Mouse (Mus musculus) neural tube, embryonic 15.5 days (tissue): ENCODE results near the gene Nr2c1. TPM values are rescaled to one million over a fixed set of nuclear protein-coding genes. Genes with fewer than 3 reads are reported as not detected.
A peak's percentile ranks its signal among the peaks of the same experiment; 100 is the strongest.

Experiments
- ATAC-seq: fragments of 200-750 bp; cut with Nextera tagmentation; 2 replicates; pipeline ENCODE4 v1.8.0; 2017; ENCODE audit warnings: mild to moderate bottlenecking, moderate TSS enrichment, moderate library complexity; ENCODE audit not compliant: low FRiP score
- H3K27ac ChIP-seq: fragments of 300-500 bp; sonication (generic); replicated peaks from 2 replicates; pipeline ENCODE4 v1.5.1; 2015; ENCODE audit warnings: mild to moderate bottlenecking, inconsistent platforms
- H3K27me3 ChIP-seq: fragments of 300-500 bp; sonication (generic); replicated peaks from 2 replicates; pipeline ENCODE4 v1.6.1; 2015; ENCODE audit warnings: inconsistent platforms
- H3K36me3 ChIP-seq: fragments of 300-500 bp; sonication (generic); 2 replicates; pipeline ENCODE4 v1.6.1; 2015; ENCODE audit warnings: inconsistent platforms
- H3K4me1 ChIP-seq: fragments of 300-500 bp; sonication (generic); 2 replicates; pipeline ENCODE4 v1.6.1; 2015; ENCODE audit warnings: inconsistent platforms
- H3K4me2 ChIP-seq: fragments of 300-500 bp; sonication (generic); 2 replicates; pipeline ENCODE4 v1.6.1; 2015; ENCODE audit warnings: inconsistent platforms, mild to moderate bottlenecking, moderate library complexity
- H3K4me3 ChIP-seq: fragments of 300-500 bp; sonication (generic); replicated peaks from 2 replicates; pipeline ENCODE4 v1.5.1; 2015; ENCODE audit warnings: mild to moderate bottlenecking, inconsistent platforms
- H3K9ac ChIP-seq: fragments of 300-500 bp; sonication (generic); replicated peaks from 2 replicates; pipeline ENCODE4 v1.6.1; 2015; ENCODE audit warnings: mild to moderate bottlenecking, inconsistent platforms
- H3K9me3 ChIP-seq: fragments of 300-500 bp; sonication (generic); replicated peaks from 2 replicates; pipeline ENCODE4 v1.6.1; 2016; ENCODE audit warnings: inconsistent platforms
- WGBS: fragments of 180-500 bp; shearing (Covaris S2); methylation state at CpG from one replicate; pipeline ENCODE4 v1.1.7; 2015; ENCODE audit warnings: mixed read lengths; 5-methylcytosine and 5-hydroxymethylcytosine counted together
- polyA plus RNA-seq: library from polyadenylated mRNA; unstranded; fragments of >200 nt; fragmentation: Nextera tagmentation; extraction: Ambion mirVana; gene quantifications from 2 replicates; pipeline ENCODE4 v1.2.1, GENCODE M21; 2015

The Nr2c1 gene
- polyA plus RNA-seq, 1 experiment from 2014 or later: 6.6 TPM

- no peak overlapping the region for H3K9ac ChIP-seq
- 10% methylated on average over 19 of the region's 19 CpGs for WGBS
- no peaks in the 10 kb centered on the region for H3K27me3 ChIP-seq
These were observed 82.6 kb downstream of the Nr2c1 start for GRCm38 (mm10) chr10:94230172-94230981.

GRCm38 (mm10) chr10:94231025-94231424 lies 83.2 kb downstream of the Nr2c1 start:
- Histone ChIP-seq H3K27me3 (no peaks in the 10 kb centered on the region), H3K9ac (no peak overlapping the region), H3K4me1 (peaks cover 24% of the 10 kb centered on the region), H3K4me3 (no peak overlapping the region), H3K36me3 (no peaks in the 10 kb centered on the region), H3K4me2 (peak overlapping the region; percentile 44), H3K9me3 (no peaks in the 10 kb centered on the region), H3K27ac (peak overlapping the region; percentile 66)
- WGBS: 42% methylated on average over 6 of the region's 6 CpGs
- peak; percentile 60 for ATAC-seq

More at GRCm38 (mm10) chr10:94230172-94230981, 82.6 kb downstream of the Nr2c1 start:
- no peak overlapping the region for H3K4me3 ChIP-seq
- H3K27ac ChIP-seq: peak overlapping the region; percentile 66
- H3K4me1 ChIP-seq: peaks cover 24% of the 10 kb centered on the region
- no peaks in the 10 kb centered on the region for H3K36me3 ChIP-seq
- H3K4me2 ChIP-seq: peak overlapping the region; percentile 44
- no peaks in the 10 kb centered on the region for H3K9me3 ChIP-seq
- peak; percentile 88 for ATAC-seq

DNA sequence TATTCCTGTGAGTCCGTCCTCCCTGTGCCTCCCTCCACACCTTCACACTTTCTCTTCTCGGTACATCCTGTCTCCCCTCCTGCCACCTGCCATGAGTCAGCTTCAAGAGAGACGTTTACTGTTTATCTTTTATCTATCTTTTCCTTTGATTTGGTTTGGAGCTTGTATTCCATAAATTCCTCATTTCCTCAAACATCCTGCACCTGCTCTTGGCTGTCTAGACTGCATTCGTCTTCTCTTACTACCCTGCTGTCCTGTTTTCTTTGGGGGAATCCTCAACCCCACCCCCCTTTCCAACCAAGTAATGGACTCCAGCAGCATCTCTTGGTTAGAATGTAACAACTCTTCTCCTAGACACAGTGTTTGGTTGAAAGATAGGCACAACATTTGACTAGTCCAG lies 87.4 kb downstream of the Nr2c1 start:
- WGBS: 41% methylated on average over 4 of the region's 4 CpGs
- no peak for ATAC-seq
- H3K9me3 ChIP-seq: no peaks in the 10 kb centered on the region
- H3K27ac ChIP-seq: no peak overlapping the region
- no peak overlapping the region for H3K4me2 ChIP-seq
- no peaks in the 10 kb centered on the region for H3K36me3 ChIP-seq
- H3K27me3 ChIP-seq: no peaks in the 10 kb centered on the region
- H3K4me1 ChIP-seq: peaks cover 21% of the 10 kb centered on the region
- H3K9ac ChIP-seq: no peak overlapping the region
- H3K4me3 ChIP-seq: no peak overlapping the region

DNA sequence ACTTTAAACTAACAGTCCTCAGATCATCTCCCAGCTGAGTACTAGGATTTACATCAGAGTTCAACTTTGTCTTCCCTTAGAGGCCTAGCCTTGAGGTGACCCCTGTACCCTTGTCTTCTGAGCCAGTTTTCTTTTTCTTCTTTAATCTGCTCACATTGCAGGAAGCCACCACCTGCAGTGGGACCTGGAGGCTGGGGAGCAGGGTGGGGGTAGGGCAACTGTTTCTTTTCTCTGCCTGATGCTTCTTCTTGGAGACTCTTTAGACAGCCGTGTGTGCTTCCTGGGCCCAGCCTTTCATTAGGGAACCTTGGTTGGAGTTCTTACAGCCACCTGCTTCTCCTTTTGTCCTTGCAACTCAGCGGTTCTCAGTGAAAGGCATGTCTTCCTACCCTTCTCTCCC lies 93.5 kb downstream of the Nr2c1 start:
- no peaks in the 10 kb centered on the region for H3K9me3 ChIP-seq
- ATAC-seq: no peak
- H3K27ac ChIP-seq: no peak overlapping the region
- H3K27me3 ChIP-seq: no peaks in the 10 kb centered on the region
- no peaks in the 10 kb centered on the region for H3K4me1 ChIP-seq
- 57% methylated on average over 2 of the region's 2 CpGs for WGBS
- H3K36me3 ChIP-seq: no peaks in the 10 kb centered on the region
- no peak overlapping the region for H3K4me2 ChIP-seq
- H3K9ac ChIP-seq: no peak overlapping the region
- H3K4me3 ChIP-seq: no peak overlapping the region

Other genes starting within 250 kb of the Nr2c1 start
- gene Vezt, start 112.2 kb upstream of the Nr2c1 start, polyA plus RNA-seq: 42.3 and 43.1 TPM in 2 replicates
- 1.8 and 2.3 TPM in 2 replicates for gene Fgd6, start 112.0 kb upstream of the Nr2c1 start, polyA plus RNA-seq
- 358 and 402 TPM in 2 replicates for gene Ndufa12, start 50.7 kb downstream of the Nr2c1 start, polyA plus RNA-seq
- 0.20 and 0.24 TPM in 2 replicates for gene Gm4792, start 150.7 kb downstream of the Nr2c1 start, polyA plus RNA-seq
- 17.6 and 18.4 TPM in 2 replicates for gene Tmcc3, start 163.9 kb downstream of the Nr2c1 start, polyA plus RNA-seq